Mouse (Mus musculus) cortical plate, adult 2 months (tissue): ENCODE measurements around the gene Cd160. TPM values are rescaled to one million over a fixed set of nuclear protein-coding genes. Genes with fewer than 3 reads are reported as not detected.

Source experiments
- H3K27ac ChIP-seq: fragments of 200-500 bp; 2 replicates; pipeline ENCODE4 v1.5.1; 2012; ENCODE audit warnings: low read length, control low read depth, inconsistent platforms; ENCODE audit not compliant: insufficient read depth
- H3K4me1 ChIP-seq: fragments of 200-500 bp; 2 replicates; pipeline ENCODE4 v1.6.1; 2011; ENCODE audit warnings: low read length; ENCODE audit not compliant: control insufficient read depth, insufficient read depth
- H3K4me3 ChIP-seq: fragments of 200-500 bp; 2 replicates; pipeline ENCODE4 v1.5.1; 2011; ENCODE audit warnings: mild to moderate bottlenecking, low read length, control low read depth; ENCODE audit not compliant: insufficient read depth
- CTCF ChIP-seq: fragments of 200-500 bp; IDR thresholded peaks from 2 replicates; pipeline ENCODE4 v1.5.1; 2011; ENCODE audit warnings: mild to moderate bottlenecking, control low read depth, low read length; ENCODE audit not compliant: insufficient read depth; ENCODE audit errors: extremely low read depth
- POLR2A ChIP-seq: fragments of 200-500 bp; IDR thresholded peaks from 2 replicates; pipeline ENCODE4 v1.6.1; 2011; ENCODE audit warnings: mild to moderate bottlenecking, low read length, control low read depth; ENCODE audit not compliant: insufficient read depth; ENCODE audit errors: extremely low read depth
- polyA plus RNA-seq: library from polyadenylated mRNA; depleted of rRNA; stranded (reverse); fragments of >200 nt; gene quantifications from 2 replicates; pipeline ENCODE4 v1.2.3, GENCODE M21; 2012; rRNA removed

Gene Cd160
- polyA plus RNA-seq, 1 experiment, result not detected

DNA sequence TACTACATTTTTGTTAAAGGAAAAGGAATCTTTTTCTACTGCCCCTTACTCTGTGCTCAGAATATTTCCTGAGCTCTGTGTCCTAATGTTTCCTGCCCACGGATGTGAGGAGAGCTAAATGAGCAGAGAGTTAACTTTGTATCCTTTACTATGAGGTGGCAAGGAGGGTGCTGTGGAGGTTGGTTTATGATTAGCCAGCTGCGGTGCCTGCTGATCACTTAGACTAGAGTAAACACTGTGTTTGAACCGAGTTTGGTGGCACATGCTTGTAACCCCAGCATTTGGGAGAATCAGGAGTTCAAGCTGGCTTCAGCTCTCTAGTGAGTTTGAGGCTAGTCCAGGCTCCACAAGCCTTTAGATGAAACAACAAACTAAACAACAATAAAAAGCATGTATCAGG, 52.0 kb downstream of the Cd160 start:
- TF ChIP-seq CTCF, result no peak
- no peak overlapping the region for H3K4me3 ChIP-seq
- no peak overlapping the region for H3K27ac ChIP-seq
- H3K4me1 ChIP-seq, result no peaks in the 10 kb centered on the region

DNA sequence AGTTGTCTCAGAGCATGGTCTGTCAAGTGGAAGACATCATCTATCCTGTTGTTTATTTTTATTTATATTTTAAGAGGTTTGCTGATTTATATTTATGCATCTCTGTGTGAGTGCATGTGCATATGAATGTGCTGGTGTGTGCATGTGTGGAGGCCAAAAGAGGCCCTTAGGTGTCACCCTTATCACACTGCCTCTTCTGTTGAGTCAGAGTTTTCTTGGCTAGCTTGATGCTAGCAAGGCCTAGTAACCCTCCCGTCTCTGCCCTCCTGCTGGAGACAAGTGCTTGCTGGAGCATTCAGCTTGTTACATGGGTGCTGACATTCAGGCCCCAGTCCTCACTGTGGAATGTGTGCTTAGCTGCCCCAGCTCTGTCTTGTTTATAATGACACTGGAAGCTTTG, 56.2 kb downstream of the Cd160 start:
- Histone ChIP-seq H3K27ac (no peak overlapping the region), H3K4me1 (no peaks in the 10 kb centered on the region), H3K4me3 (no peak overlapping the region)
- TF ChIP-seq CTCF (no peak), POLR2A (no peak)

DNA sequence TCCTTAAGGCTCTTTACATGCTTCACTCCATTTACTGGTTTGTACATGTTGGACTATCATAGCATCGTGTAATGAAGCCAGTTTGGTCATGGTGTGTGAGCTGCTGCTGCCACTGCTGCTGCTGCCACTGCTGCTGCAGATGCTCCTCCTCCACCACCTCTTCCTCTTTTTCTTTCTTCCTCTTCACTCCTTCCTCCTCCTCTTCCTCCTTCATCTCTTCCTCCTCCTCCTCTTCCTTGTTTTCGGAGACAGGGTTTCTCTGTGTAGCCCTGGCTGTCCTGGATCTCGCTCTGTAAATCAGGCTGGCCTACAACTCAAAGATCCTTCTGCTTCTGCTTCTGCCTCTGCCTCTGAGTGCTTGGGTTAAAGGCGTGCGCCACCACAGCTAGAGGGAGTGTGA, 59.2 kb downstream of the Cd160 start:
- Histone ChIP-seq H3K4me3 (no peak overlapping the region), H3K27ac (no peak overlapping the region), H3K4me1 (0 out of 2 replicates have a peak, but pooled peaks cover 2% of the 10 kb centered on the region)
- no peak for TF ChIP-seq POLR2A

DNA sequence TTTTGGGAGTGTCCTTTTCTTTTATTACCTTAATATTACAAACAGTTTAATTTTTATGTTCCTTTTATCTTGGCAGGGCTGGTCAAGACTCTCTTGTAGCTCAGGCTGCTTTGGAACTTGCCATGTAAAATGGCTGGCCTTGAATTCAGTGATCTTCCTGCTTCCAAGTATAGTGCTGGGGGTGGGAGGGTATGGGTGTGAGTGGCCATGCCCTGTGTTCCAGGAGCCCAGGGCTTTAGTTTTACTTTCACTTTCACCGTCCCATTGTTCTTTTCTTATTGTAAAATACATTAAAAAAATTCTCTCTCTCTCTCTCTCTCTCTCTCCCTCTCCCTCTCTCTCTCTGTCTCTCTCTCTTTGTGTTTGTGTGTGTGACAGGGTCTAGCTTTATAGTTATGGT, 64.6 kb downstream of the Cd160 start:
- 0 out of 2 replicates have a peak, but pooled peaks cover 2% of the 10 kb centered on the region for H3K4me1 ChIP-seq
- no peak for TF ChIP-seq CTCF
- no peak overlapping the region for H3K4me3 ChIP-seq
- no peak overlapping the region for H3K27ac ChIP-seq

DNA sequence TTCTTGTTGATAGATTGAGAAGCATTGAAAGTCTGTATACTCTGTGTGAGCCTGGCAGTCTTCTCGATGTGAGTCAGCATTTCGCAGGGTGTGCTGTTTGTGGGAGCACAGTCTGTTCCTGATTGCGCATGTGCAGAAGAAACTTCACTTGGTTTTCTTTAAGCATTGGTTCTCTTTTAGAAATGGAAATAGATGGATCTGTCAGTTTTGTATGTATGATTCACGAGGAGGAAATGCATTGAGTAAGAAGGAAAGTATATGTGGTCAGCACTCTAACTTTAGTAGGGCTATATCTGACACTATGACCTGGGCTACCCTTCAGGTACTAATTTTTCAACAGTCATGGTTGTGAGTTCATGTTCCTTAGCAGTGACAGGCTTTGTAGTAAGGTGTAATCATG, 69.5 kb downstream of the Cd160 start:
- no peak for TF ChIP-seq CTCF
- TF ChIP-seq POLR2A, result no peak
- H3K4me1 ChIP-seq, result no peaks in the 10 kb centered on the region
- no peak overlapping the region for H3K27ac ChIP-seq
- no peak overlapping the region for H3K4me3 ChIP-seq

DNA sequence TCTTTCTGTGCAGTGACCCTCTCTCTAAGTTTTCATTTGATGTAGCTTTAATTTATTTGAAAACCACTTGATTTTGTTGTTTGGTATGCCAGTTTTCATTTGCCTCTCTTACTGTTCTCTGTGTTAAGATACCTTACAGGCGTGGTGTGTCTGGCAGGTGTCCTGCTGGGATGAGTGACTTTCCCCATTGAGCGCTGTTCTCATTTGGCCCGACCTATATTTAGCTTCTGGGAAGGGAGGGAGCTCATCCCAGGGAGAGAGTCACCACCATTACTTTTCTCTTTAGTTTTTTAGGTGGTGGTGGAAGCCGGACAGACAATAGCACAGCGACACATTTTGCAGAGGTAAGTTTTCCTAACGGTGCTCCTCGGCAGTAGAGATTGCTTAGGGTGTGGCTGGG, 71.5 kb downstream of the Cd160 start:
- TF ChIP-seq POLR2A (no peak), CTCF (no peak)
- Histone ChIP-seq H3K4me1 (no peaks in the 10 kb centered on the region), H3K4me3 (no peak overlapping the region), H3K27ac (no peak overlapping the region)

DNA sequence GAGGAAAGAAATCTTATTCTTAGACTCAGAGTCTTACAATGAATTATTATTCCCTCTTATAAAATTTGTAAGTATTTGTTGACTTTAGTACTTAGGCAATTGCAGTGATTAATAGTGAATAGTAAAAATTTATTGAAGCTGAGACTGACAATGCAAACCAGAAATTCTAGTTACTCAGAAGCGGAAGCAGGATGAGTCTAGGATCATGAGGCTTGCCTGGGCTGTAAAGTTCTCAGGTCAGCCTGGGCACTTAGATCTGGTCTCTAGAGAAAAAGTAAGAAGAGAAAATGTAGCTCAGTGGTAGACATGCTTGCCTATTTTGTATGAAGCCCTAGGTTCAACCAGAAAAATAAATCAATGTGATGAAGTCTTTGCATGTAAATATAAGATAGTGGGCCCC, 73.2 kb downstream of the Cd160 start:
- Histone ChIP-seq H3K4me1 (no peaks in the 10 kb centered on the region), H3K4me3 (no peak overlapping the region), H3K27ac (no peak overlapping the region)
- no peak for TF ChIP-seq POLR2A

Other genes starting within 250 kb of the Cd160 start
- 44.5 and 55.9 TPM in 2 replicates for gene Polr3gl, start 235.2 kb downstream of the Cd160 start, polyA plus RNA-seq
- gene Ankrd34a, start 232.7 kb downstream of the Cd160 start, polyA plus RNA-seq, result 61.6 and 61.9 TPM in 2 replicates
- 20.9 and 22.7 TPM in 2 replicates for gene Lix1l, start 228.2 kb downstream of the Cd160 start, polyA plus RNA-seq
- gene Rbm8a, start 199.4 kb downstream of the Cd160 start, polyA plus RNA-seq, result 33.9 and 38.0 TPM in 2 replicates
- gene Pex11b, start 194.0 kb downstream of the Cd160 start, polyA plus RNA-seq, result 62.8 and 66.9 TPM in 2 replicates
- 0.13 and 0.21 TPM in 2 replicates for gene Gm42957, start 193.9 kb downstream of the Cd160 start, polyA plus RNA-seq
- 2.9 and 3.9 TPM in 2 replicates for gene Itga10, start 183.8 kb downstream of the Cd160 start, polyA plus RNA-seq
- gene Ankrd35, start 159.2 kb downstream of the Cd160 start, polyA plus RNA-seq, result 7.8 and 8.5 TPM in 2 replicates
- 24.6 and 25.4 TPM in 2 replicates for gene Pias3, start 133.0 kb downstream of the Cd160 start, polyA plus RNA-seq
- gene Nudt17, start 120.8 kb downstream of the Cd160 start, polyA plus RNA-seq, result 16.8 and 19.6 TPM in 2 replicates
- gene Polr3c, start 101.7 kb downstream of the Cd160 start, polyA plus RNA-seq, result 35.3 and 36.5 TPM in 2 replicates
- gene Rnf115, start 101.7 kb downstream of the Cd160 start, polyA plus RNA-seq, result 52.3 and 54.9 TPM in 2 replicates
- gene Pdzk1, start 67 bp downstream of the Cd160 start, polyA plus RNA-seq, result 0.17 and 0.19 TPM in 2 replicates
- gene Gja5, start 75.3 kb upstream of the Cd160 start, polyA plus RNA-seq, result 0.48 and 0.53 TPM in 2 replicates
- 20.4 and 22.4 TPM in 2 replicates for gene Gpr89, start 76.0 kb upstream of the Cd160 start, polyA plus RNA-seq
- not detected in 2 replicates for gene Gja8, start 96.7 kb upstream of the Cd160 start, polyA plus RNA-seq